Mouse (Mus musculus): ENCODE results near the gene Pam. TPM values are rescaled to one million over a fixed set of nuclear protein-coding genes. Genes with fewer than 3 reads are reported as not detected.
A peak's percentile ranks its signal among the peaks of the same experiment; 100 is the strongest.
"Not testable (repeated sequence)": the region's sequence is repeated elsewhere in the genome, so short reads cannot be mapped to it uniquely, and the experiment has no call there.

The Pam gene
- total and polyA plus RNA-seq, 3 experiments = 262 to 733 (median 484) TPM

- no peak for DNase-seq
These were observed 125.7 kb downstream of the Pam start for GRCm38 (mm10) chr1:97969765-97970164.

GRCm38 (mm10) chr1:97963711-97964110 is 131.7 kb downstream of the Pam start:
- no peak for DNase-seq

GRCm38 (mm10) chr1:97962134-97962533 is 133.3 kb downstream of the Pam start:
- no peak for DNase-seq

- DNase-seq = no peak
These were observed 134.8 kb downstream of the Pam start for GRCm38 (mm10) chr1:97960681-97961080.

GRCm38 (mm10) chr1:97960124-97960523 is 135.3 kb downstream of the Pam start:
- DNase-seq = peak; percentile 53

- DNase-seq = no peak
These were observed 136.7 kb downstream of the Pam start for GRCm38 (mm10) chr1:97958759-97959158.

GRCm38 (mm10) chr1:97949258-97949657 is 146.2 kb downstream of the Pam start:
- not testable (repeated sequence) for DNase-seq

- DNase-seq = no peak
These were observed 148.3 kb downstream of the Pam start for GRCm38 (mm10) chr1:97947100-97947499.

GRCm38 (mm10) chr1:97943908-97944608 is 151.4 kb downstream of the Pam start:
- DNase-seq = no peak

- no peak for DNase-seq
These were observed 152.0 kb downstream of the Pam start for GRCm38 (mm10) chr1:97943402-97943801.

- DNase-seq = no peak
These were observed 152.5 kb downstream of the Pam start for GRCm38 (mm10) chr1:97942966-97943365.

- DNase-seq = no peak
These were observed 156.9 kb downstream of the Pam start for GRCm38 (mm10) chr1:97938586-97938985.

GRCm38 (mm10) chr1:97938053-97938452 is 157.4 kb downstream of the Pam start:
- no peak for DNase-seq

GRCm38 (mm10) chr1:97934940-97935339 is 160.5 kb downstream of the Pam start:
- no peak for DNase-seq

GRCm38 (mm10) chr1:97931220-97931619 is 164.2 kb downstream of the Pam start:
- DNase-seq = no peak

- DNase-seq = no peak
These were observed 165.9 kb downstream of the Pam start for GRCm38 (mm10) chr1:97929415-97930028.

- DNase-seq = no peak
These were observed 168.7 kb downstream of the Pam start for GRCm38 (mm10) chr1:97926789-97927188.

- DNase-seq = no peak
These were observed 169.4 kb downstream of the Pam start for GRCm38 (mm10) chr1:97926017-97926540.

- DNase-seq = no peak
These were observed 173.1 kb downstream of the Pam start for GRCm38 (mm10) chr1:97922395-97922794.

- DNase-seq = no peak
These were observed 173.6 kb downstream of the Pam start for GRCm38 (mm10) chr1:97921886-97922285.

- no peak for DNase-seq
These were observed 177.0 kb downstream of the Pam start for GRCm38 (mm10) chr1:97918495-97918894.

GRCm38 (mm10) chr1:97916971-97917234 is 178.5 kb downstream of the Pam start:
- no peak for DNase-seq

- DNase-seq = no peak
These were observed 179.1 kb downstream of the Pam start for GRCm38 (mm10) chr1:97916218-97916970.

All from adrenal gland, adult 2 months (tissue).